Mouse (Mus musculus) cerebellum, adult 18-20 months (tissue): ENCODE data around the gene Ifna4.

Experiments used
- DNase-seq, 2 experiments: peaks; one replicate each; pipeline ENCODE4 v3.0.0; 2021

The Ifna4 gene

DNA sequence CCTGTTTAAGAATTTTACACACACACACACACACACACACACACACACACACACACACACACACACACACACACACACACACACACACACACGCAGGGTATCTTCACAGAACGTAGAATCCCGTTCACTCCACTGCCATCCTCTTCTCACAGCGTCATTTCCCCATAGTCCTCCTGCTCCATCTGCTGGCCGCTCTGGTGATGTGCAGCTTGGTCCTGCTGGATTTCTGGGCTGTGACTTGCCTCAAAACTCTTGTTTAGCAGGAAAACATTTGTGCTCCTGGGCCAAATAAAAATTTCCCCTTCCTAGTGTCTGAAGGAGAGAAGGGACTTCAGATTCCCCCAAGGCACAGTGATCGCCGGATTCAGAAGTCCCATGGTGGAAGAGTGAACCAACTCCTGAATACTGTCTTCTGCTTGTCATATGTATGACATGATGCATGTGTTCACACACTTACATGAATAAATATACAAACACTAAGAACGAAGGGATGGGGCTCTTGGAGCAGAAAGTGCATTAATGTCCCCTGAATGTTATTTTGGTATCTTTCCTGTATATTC lies 25.8 kb downstream of the Ifna4 start:
- peak; percentile 66 to 67 for DNase-seq

DNA sequence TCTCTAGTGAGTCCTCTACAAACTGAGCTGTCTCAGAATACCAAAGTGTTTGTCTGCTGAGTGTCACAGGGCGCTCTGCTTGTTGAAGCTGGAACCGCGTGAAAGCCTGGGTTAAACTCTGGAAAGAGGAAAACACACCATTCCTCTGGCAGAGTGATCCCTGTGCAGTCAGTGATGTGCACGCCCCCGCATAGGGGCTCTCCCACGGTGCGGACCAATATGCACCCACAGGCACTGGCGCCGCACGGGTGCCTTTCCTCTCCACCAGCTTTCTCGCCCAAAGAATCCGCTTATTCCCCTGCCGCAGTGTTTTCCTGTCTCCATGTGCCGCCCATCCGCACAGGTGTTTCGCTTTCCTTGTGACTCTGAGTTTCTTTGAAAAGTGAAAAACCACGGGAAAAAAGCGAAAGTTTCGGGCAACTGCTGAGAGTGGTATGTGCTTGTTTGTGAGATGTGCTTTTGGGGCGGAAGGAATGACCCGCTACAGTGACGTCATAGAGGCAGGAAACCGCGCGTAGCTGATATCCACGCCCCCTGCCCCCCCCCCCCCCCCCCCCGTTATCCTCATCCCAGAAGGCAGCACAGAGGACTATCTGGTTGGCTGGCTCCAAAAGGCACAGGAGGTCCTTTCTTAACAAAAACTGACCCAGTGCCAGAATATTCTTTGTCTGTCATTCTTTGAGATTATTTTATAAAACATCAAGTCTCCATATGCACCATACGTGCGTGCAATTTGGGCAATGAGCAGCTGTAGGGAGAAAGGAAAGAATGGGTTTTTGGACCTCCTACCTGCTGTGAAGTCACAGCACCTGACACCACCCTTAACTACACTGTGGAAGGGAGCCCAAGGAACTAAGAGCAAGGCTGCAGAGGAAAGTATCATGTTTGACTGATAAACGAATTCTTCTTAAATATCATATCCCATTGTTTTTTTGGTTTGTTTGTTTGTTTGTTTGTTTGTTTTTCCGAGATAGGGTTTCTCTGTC lies 26.6 kb downstream of the Ifna4 start:
- DNase-seq = peak in 1 of 2 experiments; percentile 14

DNA sequence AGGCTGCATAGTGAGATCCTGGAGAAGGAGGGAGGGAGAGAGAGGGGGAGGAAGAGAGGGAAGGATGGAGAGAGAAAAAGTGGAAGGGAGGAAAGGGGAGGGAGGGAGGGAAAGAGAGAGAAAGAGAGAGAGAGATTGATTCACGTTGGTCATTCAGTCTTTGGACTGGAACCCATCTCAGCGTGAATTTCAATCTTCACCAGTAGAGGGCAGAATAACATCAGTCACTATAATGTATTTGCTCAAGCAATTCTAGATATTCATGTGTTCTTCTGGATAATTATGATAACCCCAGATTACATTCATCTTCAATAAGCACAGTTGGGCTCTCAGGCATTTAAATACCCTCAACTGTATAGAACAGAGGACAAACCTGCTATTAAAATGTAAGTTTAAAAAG lies 31.0 kb downstream of the Ifna4 start:
- no peak for DNase-seq

DNA sequence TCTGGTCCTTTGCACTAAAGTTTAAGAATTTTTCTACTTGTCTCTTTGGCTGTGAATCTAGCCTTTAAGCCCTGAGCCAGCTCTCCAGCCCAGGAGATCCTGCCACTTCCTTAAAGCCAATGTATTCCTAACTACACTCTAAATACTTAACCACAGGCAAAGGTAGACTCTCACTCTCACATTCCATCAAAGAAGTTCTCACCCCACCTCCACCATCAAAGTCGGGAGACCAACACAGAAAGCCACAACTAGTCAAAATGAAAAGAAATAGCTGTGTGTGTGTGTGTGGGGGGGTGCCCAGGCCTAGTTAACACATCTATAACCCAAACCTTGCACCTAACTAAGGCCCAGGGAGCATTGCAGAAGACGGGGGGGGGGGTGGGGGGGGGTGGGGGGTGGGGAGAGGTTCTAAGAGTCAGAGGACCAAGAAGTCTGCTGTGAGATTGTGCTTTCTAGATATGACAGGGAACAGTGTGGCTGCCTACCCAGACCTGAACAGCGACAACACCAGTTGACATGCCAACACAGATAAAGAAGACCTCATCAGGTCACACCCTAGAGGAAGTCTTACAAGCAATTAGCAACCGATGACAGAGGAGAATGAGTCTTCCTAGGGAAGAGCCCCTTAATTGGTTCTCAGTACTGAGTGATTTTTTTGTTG lies 33.9 kb downstream of the Ifna4 start:
- DNase-seq = no peak

DNA sequence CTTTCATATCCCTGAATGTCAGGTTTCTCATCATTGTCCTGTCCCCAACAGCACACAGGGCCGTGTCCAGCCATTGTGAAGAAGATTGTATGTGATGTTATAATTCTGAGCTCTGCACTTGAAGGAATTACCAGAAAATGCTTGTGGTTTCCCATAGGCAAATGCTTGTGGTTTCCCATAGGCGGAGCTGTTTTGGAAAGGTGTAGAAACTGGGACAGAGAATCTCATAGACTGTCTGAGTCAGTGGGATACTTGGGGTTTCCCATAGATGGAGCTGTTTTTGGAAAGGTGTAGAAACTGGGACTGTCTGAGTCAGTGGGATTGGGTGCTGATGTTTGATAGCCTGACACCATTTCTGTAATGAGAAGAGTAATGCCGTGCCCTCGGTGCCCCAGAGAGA lies 34.9 kb downstream of the Ifna4 start:
- DNase-seq = no peak

DNA sequence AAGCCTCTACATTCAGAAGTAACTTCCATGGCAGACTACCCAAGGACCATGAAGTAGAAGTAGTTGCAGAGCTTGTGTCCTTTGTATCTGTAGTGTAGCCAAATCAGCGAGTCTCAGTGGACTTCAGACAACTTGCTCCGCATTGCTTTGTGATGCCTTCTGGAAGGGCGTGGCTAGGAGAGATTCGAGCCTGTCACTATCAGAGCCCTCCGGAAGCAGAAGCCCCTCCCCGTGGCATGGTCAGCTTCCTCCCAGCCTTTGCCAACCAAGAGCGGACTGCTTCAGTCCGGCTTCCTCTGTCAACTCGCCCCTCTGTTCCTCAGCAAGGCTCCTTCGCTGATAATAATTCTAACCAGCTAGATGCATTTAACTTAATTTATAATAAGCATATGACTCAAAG lies 36.6 kb downstream of the Ifna4 start:
- DNase-seq = no peak

DNA sequence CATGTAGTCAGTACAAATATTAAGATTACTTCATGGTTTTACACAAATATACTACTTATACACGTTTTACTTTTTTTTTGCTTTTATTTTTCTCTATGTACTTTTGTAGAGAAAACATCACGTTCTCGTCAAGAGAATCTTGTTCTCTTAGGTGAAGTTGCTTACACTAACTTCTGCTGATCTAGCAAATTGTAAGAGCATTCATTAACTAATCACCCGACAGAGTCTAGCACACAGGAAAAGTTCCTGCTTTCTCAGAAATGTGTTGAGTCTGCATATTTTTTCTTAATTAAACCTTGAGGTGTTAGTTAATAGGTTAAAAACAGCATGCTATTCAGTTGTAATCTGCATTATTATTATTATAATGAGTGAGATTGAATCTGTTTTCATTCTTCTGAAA lies 37.1 kb downstream of the Ifna4 start:
- no peak for DNase-seq

DNA sequence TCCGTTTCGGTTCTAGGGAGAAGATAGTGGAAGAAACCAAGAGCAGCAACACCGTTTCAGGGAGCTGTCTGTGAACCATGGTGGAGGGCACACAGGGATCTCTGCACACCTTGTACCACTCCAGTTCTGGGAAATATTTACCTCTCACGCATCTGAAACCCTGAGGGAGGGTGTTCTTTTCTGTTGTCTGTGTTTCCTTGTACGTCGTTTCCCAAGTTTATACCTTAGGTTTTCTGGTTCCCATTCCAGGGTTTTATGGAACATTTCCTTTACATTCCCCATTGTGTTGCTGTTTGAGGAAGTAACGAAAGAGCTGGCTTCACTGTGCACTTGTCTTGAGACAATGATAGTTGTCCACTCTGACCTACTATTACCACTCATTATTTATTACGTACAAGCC lies 38.4 kb downstream of the Ifna4 start, which contains the start of gene Ifne:
TSS of gene Ifne (minus strand) at position 101 of the 400 bp plus-strand sequence.
- DNase-seq = no peak

DNA sequence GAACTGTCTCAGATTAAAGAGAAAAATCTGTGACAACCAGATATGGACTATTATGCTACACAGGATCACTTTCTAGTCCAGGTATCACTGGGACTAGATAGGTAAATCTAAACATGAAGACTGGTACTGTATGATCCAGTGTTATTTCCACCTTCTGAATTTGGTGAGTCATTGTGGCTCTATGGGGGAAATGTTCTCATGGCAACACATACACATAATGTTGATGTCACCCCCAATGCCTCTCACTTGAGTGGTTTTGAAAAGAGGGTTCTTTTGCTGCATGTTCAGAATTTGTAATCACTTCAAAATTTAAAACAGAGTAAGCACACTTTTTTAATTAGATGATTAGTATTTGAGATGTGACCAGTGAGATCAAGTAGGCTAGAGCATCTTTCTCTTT lies 46.6 kb downstream of the Ifna4 start:
- no peak for DNase-seq
